Mouse (Mus musculus): Measurements from ENCODE around the gene Chmp3. TPM values are rescaled to one million over a fixed set of nuclear protein-coding genes. Genes with fewer than 3 reads are reported as not detected.
A peak's percentile ranks its signal among the peaks of the same experiment; 100 is the strongest.

Chmp3 gene
- total RNA-seq, 2 experiments from 2014 or later: 92.9 to 102 TPM

DNA sequence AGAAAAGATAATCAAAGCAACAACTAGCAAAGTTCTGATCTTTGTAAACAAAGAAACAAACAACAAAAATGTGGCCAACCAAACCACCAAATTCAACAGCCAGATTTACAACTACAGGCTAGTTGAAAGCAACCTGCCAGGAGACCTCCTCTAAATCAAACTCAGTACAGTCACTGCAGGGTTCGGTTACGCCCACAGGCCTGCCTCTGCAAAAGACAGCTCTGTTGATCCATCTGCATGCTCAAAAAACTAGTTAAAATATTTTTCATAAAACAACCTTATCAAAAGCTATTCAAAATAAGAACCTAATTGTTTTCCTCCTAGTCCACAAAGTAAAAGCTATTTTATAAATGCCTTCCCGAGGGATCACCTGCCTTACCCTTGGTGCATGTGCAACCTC is 64.2 kb downstream of the Chmp3 start:
- DNase-seq (ENCODE audit: low spot score in 2 of 2): no peak

DNA sequence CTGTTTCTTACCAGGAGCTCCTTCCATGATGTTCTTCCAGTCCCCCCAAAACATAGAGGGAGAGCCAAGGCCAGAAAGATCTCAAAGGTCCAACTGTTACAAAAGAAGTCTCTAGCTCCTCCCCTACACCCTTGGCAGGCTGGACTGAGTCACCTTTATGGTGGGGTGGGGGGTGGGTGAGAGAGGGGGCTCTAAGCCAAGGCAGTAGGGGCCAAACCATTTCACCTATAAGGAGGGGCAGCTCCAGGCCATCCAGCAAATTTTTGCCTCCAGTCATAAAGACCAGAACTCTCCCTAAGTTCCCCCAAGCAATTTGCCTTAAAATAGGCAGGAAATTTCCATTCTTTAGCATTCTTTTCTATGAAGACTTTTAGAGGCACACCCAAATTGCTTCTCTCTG is 65.4 kb downstream of the Chmp3 start:
- DNase-seq (ENCODE audit: low spot score in 2 of 2): no peak

DNA sequence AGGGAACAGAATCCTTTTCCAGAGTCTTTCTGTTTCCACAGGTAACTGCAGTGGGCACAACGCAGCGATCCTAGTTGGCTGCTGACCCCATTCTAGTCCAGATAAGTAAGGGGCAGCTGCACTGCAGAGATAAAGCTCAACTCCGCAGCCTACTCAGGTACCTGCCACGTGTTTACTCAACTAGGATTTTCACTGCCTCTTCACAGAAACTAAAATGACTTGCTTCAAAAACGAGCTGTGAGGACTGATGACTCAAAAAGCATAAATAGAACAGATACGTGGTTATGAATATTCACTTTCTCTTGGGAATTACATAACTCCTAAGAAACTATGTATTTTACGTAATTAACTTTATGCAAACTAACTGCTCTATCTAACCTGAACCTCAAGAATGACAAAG is 66.4 kb downstream of the Chmp3 start:
- DNase-seq (ENCODE audit: low spot score in 2 of 2): no peak

DNA sequence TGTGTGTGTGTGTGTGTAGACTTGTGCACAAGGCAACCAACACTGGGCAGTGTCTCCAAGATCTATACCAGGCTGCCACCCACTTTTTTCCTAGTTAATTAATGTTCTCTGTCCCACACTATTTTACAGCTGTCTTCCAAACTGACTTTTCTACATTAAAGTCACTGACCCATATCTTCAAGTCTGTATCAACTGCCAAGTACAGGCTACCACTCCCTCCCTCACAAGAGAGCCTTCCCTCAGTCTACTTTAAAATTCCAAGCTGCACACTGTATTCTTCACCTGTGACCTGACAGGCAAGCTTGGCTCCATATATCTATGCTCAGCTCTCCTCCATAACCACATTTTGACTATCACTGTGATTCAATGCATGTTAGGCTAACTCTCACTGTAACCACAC is 69.6 kb downstream of the Chmp3 start:
- DNase-seq (ENCODE audit: low spot score in 2 of 2): no peak

DNA sequence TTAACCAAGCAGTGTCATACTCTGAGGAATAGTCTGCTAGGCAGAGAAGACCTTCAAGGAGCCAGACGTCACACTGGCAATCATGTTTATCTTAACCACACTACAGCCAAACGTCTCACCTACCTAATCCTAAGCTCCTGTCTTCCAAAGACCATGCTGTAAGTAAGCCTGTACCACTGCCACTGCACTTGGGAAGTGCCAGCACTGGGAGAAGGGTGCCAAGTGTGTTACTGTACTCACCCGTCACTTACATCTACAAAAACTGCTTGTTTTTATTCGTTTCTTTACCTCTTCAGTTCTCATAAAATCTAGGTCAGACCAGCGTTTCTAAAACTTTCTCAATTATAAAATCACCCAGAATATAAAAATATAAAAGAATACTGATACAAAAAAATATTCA is 73.4 kb downstream of the Chmp3 start:
- no peak for DNase-seq (ENCODE audit: low spot score in 2 of 2)

DNA sequence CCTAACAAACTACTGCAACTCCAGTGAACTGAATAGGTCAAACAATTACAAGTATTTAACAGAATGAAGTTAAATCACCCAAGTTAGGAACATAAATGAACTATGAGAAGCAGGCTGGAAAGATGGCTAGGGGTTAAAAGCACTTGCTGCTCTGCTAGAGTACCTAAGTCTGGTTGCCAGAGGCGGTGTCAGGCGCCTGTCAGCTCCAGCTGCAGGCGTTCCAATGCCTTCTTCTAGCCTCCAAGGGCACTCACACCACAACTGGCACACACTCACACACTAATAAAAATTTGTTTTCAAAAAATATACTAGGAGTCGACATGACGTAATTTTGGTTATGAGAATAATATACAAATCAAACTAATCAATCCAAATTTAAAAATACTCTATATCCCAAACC is 78.0 kb downstream of the Chmp3 start:
- no peak for DNase-seq (ENCODE audit: low spot score in 2 of 2)

DNA sequence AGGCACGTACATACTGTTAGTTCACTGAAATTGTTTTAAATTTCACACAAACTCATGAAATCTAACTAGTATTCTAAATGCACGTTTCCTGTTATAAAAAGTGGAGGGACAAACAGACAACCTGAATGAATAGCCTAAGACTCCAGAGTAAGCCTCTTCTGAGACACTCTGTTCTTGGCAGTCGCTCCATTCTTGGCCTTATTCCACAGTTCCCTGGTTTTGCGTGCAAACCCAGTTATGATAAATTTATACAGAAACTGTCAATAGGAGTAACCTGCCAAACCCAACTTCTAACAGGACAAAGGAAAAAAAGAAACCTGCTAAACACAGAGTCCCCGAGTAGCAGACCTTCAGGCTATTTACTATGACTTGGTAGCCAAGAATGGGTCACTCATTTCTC is 78.4 kb downstream of the Chmp3 start:
- DNase-seq (ENCODE audit: low spot score in 2 of 2): no peak

DNA sequence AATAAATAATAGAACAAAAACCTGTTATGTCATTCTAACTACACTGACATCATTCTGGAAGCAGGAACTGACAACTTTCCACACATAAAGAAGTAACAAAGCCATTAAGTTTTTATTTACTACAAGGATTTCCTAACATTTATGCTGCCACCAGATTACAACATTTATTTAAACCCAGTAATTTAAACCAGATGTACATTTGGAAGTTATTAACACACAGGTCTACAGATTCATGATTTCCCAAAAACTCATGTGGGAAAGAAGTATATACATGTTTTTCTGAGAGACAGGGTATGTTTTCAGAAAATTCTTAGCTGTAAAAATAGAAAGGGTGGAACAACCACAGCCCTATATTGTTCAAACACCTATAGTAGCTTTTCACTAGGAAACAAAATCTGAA is 81.1 kb downstream of the Chmp3 start:
- no peak for DNase-seq (ENCODE audit: low spot score in 2 of 2)

DNA sequence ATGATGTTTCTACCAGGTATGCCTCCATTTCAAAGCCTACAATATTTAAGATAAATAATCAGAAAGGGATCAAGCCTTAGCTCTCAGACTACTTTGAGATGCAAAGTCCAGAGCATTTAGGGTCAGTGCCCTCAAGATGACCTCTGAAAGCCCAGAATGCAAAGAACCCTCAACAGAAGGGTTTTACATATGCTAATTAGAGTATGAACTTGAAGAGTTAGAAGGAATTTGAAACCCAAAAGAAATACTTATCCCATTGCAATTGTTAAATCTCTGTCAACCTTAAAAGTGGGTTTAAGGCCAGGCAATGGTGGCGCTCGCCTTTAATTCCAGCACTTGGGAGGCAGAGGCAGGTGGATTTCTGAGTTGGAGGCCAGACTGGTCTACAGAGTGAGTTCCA is 82.4 kb downstream of the Chmp3 start:
- no peak for DNase-seq (ENCODE audit: low spot score in 2 of 2)

DNA sequence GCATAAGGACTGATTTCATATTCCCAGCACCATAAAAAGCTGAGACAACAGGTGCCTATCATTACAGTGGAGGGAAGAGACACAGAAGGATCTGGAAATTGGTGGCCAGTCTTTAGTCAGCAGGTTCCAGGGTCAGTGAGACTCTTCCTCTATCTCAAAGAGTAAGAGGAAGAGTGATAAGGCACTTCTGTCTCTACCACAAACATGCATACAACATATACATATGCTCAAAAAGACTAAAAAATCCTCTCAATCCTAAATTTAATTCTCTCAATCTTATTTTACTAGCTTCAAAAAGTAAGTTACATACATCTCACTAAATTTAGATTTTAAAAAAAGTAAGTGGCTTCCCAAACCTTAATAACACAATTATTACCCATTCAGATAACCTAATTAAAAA is 83.7 kb downstream of the Chmp3 start:
- no peak for DNase-seq (ENCODE audit: low spot score in 2 of 2)

DNA sequence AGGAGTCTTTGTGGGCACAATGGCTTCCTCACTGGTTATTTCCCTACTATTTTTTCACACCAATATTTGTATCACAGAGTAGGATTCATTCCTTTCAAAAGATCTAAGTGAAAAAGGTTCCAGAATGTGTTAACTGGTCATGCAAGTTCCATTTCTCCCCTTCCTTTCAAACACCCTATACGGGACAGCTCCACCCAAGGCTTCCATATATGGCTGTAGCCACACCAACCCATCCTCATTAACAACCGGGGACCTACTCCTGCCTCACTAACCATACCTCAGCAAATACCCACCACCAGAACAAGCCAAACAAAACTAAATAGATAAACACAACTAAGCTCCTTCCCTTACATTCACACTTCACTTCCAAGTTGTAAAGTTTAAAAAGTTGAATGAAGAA is 87.6 kb downstream of the Chmp3 start:
- DNase-seq (ENCODE audit: low spot score in 2 of 2): no peak

DNA sequence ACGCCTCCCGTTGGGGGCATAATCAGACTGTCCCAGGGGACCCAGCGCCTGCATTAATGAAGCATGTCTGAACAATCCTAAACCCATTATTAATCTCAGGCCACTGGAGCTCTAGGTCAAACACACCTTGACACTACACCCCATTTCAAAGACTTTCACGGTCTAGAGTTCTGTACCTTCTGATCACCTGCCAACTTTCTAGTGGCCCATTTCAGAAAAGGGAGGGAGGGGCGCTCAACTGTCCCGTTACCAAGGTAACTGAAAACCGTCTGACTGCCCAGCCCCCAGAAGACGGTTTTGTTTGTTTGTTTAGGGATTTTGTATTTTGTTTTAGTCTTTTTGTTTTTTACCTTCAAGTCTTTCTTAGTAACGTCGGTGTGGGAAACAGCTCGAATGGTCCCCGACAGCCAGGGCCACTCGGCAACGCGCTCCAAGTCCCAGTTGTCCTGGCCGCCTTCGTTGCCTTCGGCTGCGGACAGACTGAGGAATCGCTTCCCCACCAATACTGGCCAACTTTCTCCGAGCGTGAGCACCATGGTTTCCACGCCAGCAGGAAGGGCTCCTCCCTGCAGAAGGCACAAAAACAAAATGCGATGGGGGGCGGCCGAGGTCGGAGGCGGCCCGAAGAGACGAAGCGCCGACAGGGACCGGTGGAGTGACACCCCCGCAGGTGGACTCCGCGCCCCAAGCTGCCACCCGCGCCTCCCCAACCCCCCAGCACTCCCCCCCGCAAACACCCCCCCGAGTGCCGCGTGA is 88.3 kb downstream of the Chmp3 start:
- DNase-seq (ENCODE audit: low spot score in 2 of 2): peak; percentile 18 to 20

Other genes starting within 250 kb of the Chmp3 start
- gene Smyd1, start 221.6 kb upstream of the Chmp3 start, total RNA-seq (2021): 1 to 10 TPM; 2.7 to 6.3 TPM
- not detected for gene Cd8b1, start 221.0 kb upstream of the Chmp3 start, total RNA-seq (2021)
- under 1 TPM in 1 of 2 experiments, not detected in 1; 0.40 TPM for gene Cd8a, start 170.4 kb upstream of the Chmp3 start, total RNA-seq (2021)
- gene Rmnd5a, start 103.2 kb upstream of the Chmp3 start, total RNA-seq (2021): 10 to 100 TPM; 75.1 to 81.6 TPM
- 10 to 100 TPM; 38.9 to 39.1 TPM for gene Rnf103, start 49.9 kb upstream of the Chmp3 start, total RNA-seq (2021)
- gene Kdm3a, start 89.2 kb downstream of the Chmp3 start, total RNA-seq (2021): 10 to 100 TPM; 69.6 to 70.1 TPM
- gene Reep1, start 163.8 kb downstream of the Chmp3 start, total RNA-seq (2021): 10 to 100 TPM; 22.3 to 24.4 TPM